8 mouse cellular contexts compared by ENCODE assay signal in the genomic region with DNA sequence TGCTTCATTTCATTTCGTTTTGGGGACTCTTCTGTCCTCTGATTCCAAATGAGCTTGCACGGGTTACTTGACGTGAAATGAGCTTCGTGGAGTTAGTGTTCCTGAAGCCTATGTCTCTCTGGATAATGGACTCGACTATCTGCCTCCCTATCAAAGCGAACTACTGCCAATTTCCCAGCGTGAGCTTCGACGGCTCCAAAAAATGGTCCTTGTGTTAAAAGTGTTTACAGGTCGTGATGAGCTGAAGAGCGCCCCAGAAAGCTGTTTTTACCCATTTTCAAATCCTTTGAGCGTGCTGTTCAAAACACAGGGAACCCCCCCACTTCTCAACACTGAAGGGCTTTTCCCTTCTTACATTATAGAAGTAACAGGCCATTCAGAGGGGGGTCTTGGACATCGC. TPM values are rescaled to one million over a fixed set of nuclear protein-coding genes. Genes with fewer than 3 reads are reported as not detected.
DNase-seq lines count a peak whose midpoint lies in the region; ATAC-seq lines count a peak whose summit lies in the region.

No protein-coding gene starts in this region.

- peaks cover 28% of the 10 kb centered on the region for H3K4me1 ChIP-seq in megakaryocyte, embryonic 14.5 days
- H3K4me1 ChIP-seq in hindbrain, embryonic 13.5 days (replicated peaks) = peaks cover 30% of the 10 kb centered on the region
- H3K4me1 ChIP-seq in midbrain, embryonic 15.5 days = peaks cover 24% of the 10 kb centered on the region

- no peaks in the 10 kb centered on the region for H3K9me3 ChIP-seq in megakaryocyte, embryonic 14.5 days
- no peaks in the 10 kb centered on the region for H3K9me3 ChIP-seq in hindbrain, embryonic 13.5 days
- H3K9me3 ChIP-seq in midbrain, embryonic 15.5 days = no peaks in the 10 kb centered on the region

- peak overlapping the region; percentile 96 for H3K4me3 ChIP-seq in megakaryocyte, embryonic 14.5 days (replicated peaks)
- peak overlapping the region; percentile 87 for H3K4me3 ChIP-seq in hindbrain, embryonic 13.5 days
- H3K4me3 ChIP-seq in midbrain, embryonic 15.5 days = peak overlapping the region; percentile 89

- H3K36me3 ChIP-seq in megakaryocyte, embryonic 14.5 days (replicated peaks; ENCODE audit: low read length) = no peaks in the 10 kb centered on the region
- no peaks in the 10 kb centered on the region for H3K36me3 ChIP-seq in hindbrain, embryonic 13.5 days
- no peaks in the 10 kb centered on the region for H3K36me3 ChIP-seq in midbrain, embryonic 15.5 days (replicated peaks)

- peak; percentile 13 for ATAC-seq in cerebellum, adult (ENCODE audit: insufficient number of reproducible peaks, low FRiP score, low TSS enrichment)
- ATAC-seq in megakaryocyte, adult 5-6 weeks (ENCODE audit: poor library complexity, severe bottlenecking) = no peak
- ATAC-seq in hindbrain, embryonic 13.5 days (ENCODE audit: low FRiP score) = peak; percentile 15; the same call in 1 of the 2 replicates
- ATAC-seq in midbrain, embryonic 15.5 days (replicated peaks) = peak; percentile 21; the same call in 1 of the 2 replicates

- H3K27me3 ChIP-seq in megakaryocyte, embryonic 14.5 days (replicated peaks) = peaks cover 6% of the 10 kb centered on the region
- no peaks in the 10 kb centered on the region for H3K27me3 ChIP-seq in hindbrain, embryonic 13.5 days
- H3K27me3 ChIP-seq in midbrain, embryonic 15.5 days (replicated peaks) = no peaks in the 10 kb centered on the region

- no peak for DNase-seq in cerebellum, postnatal 4 days (ENCODE audit: low spot score in 2 of 2)
- no peak for DNase-seq in gastrocnemius, adult 18-20 months (ENCODE audit: low spot score)
- no peak for DNase-seq in frontal cortex, postnatal 14 days (ENCODE audit: low spot score in 2 of 2)

- H3K4me2 ChIP-seq in hindbrain, embryonic 13.5 days = peak overlapping the region; percentile 73
- H3K4me2 ChIP-seq in midbrain, embryonic 15.5 days = peak overlapping the region; percentile 64

- H3K9ac ChIP-seq in hindbrain, embryonic 13.5 days = peak overlapping the region; percentile 87
- peak overlapping the region; percentile 85 for H3K9ac ChIP-seq in midbrain, embryonic 15.5 days

- WGBS in hindbrain, embryonic 13.5 days = 2% methylated on average over 13 of the region's 13 CpGs
- 4% methylated on average over 13 of the region's 13 CpGs for WGBS in midbrain, embryonic 15.5 days

- peak overlapping the region; percentile 98 for H3K27ac ChIP-seq in hindbrain, embryonic 13.5 days
- H3K27ac ChIP-seq in midbrain, embryonic 15.5 days = peak overlapping the region; percentile 96

RNA-seq across cellular contexts. Expression of gene Trp53bp2, which starts 0.7 kb away (rescaled TPM):
- polyA plus RNA-seq in megakaryocyte, embryonic 14.5 days (2012; ENCODE audit: insufficient read depth, low replicate concordance) = 1.2 and 1.4 TPM in 2 replicates
- total RNA-seq in megakaryocyte, adult 5-6 weeks (2015) = 16.4 and 20.1 TPM in 2 replicates
- total RNA-seq in megakaryocyte, adult 5-6 weeks (2017) = 9.0 and 9.4 TPM in 2 replicates
- 20.5 and 21.7 TPM in 2 replicates for polyA plus RNA-seq in hindbrain, embryonic 13.5 days (2015; fragmentation: Nextera tagmentation; extraction: Ambion mirVana)
- polyA plus RNA-seq in midbrain, embryonic 15.5 days (2015; fragmentation: Nextera tagmentation; extraction: Ambion mirVana) = 19.5 and 19.9 TPM in 2 replicates
- 10 to 100 TPM in 1 of 2 experiments, 1 to 10 TPM in 1; 9.1 to 10.7 TPM for total RNA-seq in gastrocnemius, adult 18-20 months (2021)
